Mouse (Mus musculus) C2C12 (cell line): Measurements from ENCODE around the gene Qrsl1.
"Not testable (repeated sequence)": the region's sequence is repeated elsewhere in the genome, so short reads cannot be mapped to it uniquely, and the experiment has no call there.

Source experiments
- CEBPB ChIP-seq: IDR thresholded peaks from one replicate; pipeline ENCODE4 v1.6.1; 2011; ENCODE audit warnings: low read depth, mild to moderate bottlenecking, control low read depth, moderate library complexity
- CTCF ChIP-seq: IDR thresholded peaks from one replicate; pipeline ENCODE4 v1.5.1; 2011; ENCODE audit not compliant: control insufficient read depth, insufficient read depth, insufficient read length
- FOSL1 ChIP-seq: IDR thresholded peaks from one replicate; pipeline ENCODE4 v1.8.0; 2011; ENCODE audit warnings: mild to moderate bottlenecking, low read length; ENCODE audit not compliant: poor library complexity, insufficient read depth, severe bottlenecking
- MAX ChIP-seq: IDR thresholded peaks from one replicate; pipeline ENCODE4 v1.6.1; 2011; ENCODE audit warnings: mild to moderate bottlenecking, control low read depth
- MYOD1 ChIP-seq: IDR thresholded peaks from one replicate; pipeline ENCODE4 v1.6.1; 2011; ENCODE audit warnings: low read depth; ENCODE audit not compliant: control insufficient read depth, insufficient read length
- MYOG ChIP-seq: IDR thresholded peaks from one replicate; pipeline ENCODE4 v1.6.1; 2011; ENCODE audit not compliant: control insufficient read depth, insufficient read length; ENCODE audit errors: extremely low read depth
- USF1 ChIP-seq: IDR thresholded peaks from one replicate; pipeline ENCODE4 v1.6.1; 2011; ENCODE audit warnings: low read depth, mild to moderate bottlenecking, control low read depth, moderate library complexity

- TF ChIP-seq CTCF, MYOD1, USF1, MAX, MYOG, CEBPB, FOSL1: not testable (repeated sequence)
Measured at GRCm38 (mm10) chr10:43925776-43926175, 24.2 kb upstream of the Qrsl1 start.
